8 mouse cellular contexts compared by ENCODE assay signal in genomic region chr8:95331720-95332436, GRCm38 (mm10). TPM values are rescaled to one million over a fixed set of nuclear protein-coding genes. Genes with fewer than 3 reads are reported as not detected.
DNase-seq lines count a peak whose midpoint lies in the region; ATAC-seq and TF ChIP-seq lines count a peak whose summit lies in the region.

TSS of gene Zfp319 (minus strand) at chr8:95331950.
TSS of gene Usb1 (plus strand) at chr8:95332284.

- no peaks in the 10 kb centered on the region for H3K9me3 ChIP-seq in forebrain, embryonic 11.5 days (ENCODE audit: control insufficient read depth, low read length)
- no peaks in the 10 kb centered on the region for H3K9me3 ChIP-seq in heart, postnatal 0 days (replicated peaks; ENCODE audit: control insufficient read depth, low read length)
- H3K9me3 ChIP-seq in liver, embryonic 16.5 days (replicated peaks; ENCODE audit: control insufficient read depth, low read length), result no peaks in the 10 kb centered on the region
- H3K9me3 ChIP-seq in neural tube, embryonic 13.5 days, result no peaks in the 10 kb centered on the region

- H3K4me3 ChIP-seq in forebrain, embryonic 11.5 days (ENCODE audit: low read depth, low read length), result peak within 1 kb of the TSS; percentile 69
- H3K4me3 ChIP-seq in heart, postnatal 0 days (ENCODE audit: low read depth, low read length), result peak within 1 kb of the TSS; percentile 89
- H3K4me3 ChIP-seq in liver, embryonic 16.5 days (ENCODE audit: low read depth, low read length), result peak within 1 kb of the TSS; percentile 77
- peak within 1 kb of the TSS; percentile 68 for H3K4me3 ChIP-seq in neural tube, embryonic 13.5 days
- peak within 1 kb of the TSS; percentile 93 for H3K4me3 ChIP-seq in testis, adult 2 months (ENCODE audit: control insufficient read depth, low read depth, low read length)

- H3K27ac ChIP-seq in forebrain, embryonic 11.5 days (ENCODE audit: low read depth, low read length), result peak within 1 kb of the TSS; percentile 93
- peak within 1 kb of the TSS; percentile 95 for H3K27ac ChIP-seq in heart, postnatal 0 days (ENCODE audit: low read depth)
- peak within 1 kb of the TSS; percentile 94 for H3K27ac ChIP-seq in liver, embryonic 16.5 days (ENCODE audit: low read length)
- H3K27ac ChIP-seq in neural tube, embryonic 13.5 days (replicated peaks), result peak within 1 kb of the TSS; percentile 93
- H3K27ac ChIP-seq in testis, adult 2 months (ENCODE audit: control insufficient read depth, insufficient read depth, low read depth, low read length), result peak within 1 kb of the TSS; percentile 90

- H3K36me3 ChIP-seq in forebrain, embryonic 11.5 days (ENCODE audit: control insufficient read depth, insufficient read depth, low read length), result peaks cover 17% of the 10 kb centered on the region
- peaks cover 47% of the 10 kb centered on the region for H3K36me3 ChIP-seq in heart, postnatal 0 days (replicated peaks; ENCODE audit: control insufficient read depth, insufficient read depth, low read length)
- peaks cover 18% of the 10 kb centered on the region for H3K36me3 ChIP-seq in liver, embryonic 16.5 days (ENCODE audit: control insufficient read depth, insufficient read depth)
- peaks cover 48% of the 10 kb centered on the region for H3K36me3 ChIP-seq in neural tube, embryonic 13.5 days
- H3K36me3 ChIP-seq in testis, adult 2 months (ENCODE audit: control insufficient read depth, insufficient read depth, low read length), result no peaks in the 10 kb centered on the region; the same call in 1 of the 2 replicates

- TF ChIP-seq EP300 in heart, postnatal 0 days (IDR thresholded peaks at IDR 0.05; ENCODE audit: low read depth), result 0 out of 2 replicates have a peak, but pooled peaks have one; percentile 65

- TF ChIP-seq POLR2A in testis, adult 2 months (IDR thresholded peaks at IDR 0.05; ENCODE audit: control insufficient read depth, low read depth, low read length), result peak; percentile 75

- under 1% methylated on average over 79 of the region's 80 CpGs for WGBS in forebrain, embryonic 11.5 days
- WGBS in heart, postnatal 0 days, result under 1% methylated on average over 67 of the region's 80 CpGs
- WGBS in liver, embryonic 16.5 days (ENCODE audit: insufficient replicate concordance), result under 1% methylated on average over 68 of the region's 80 CpGs
- under 1% methylated on average over 78 of the region's 80 CpGs for WGBS in neural tube, embryonic 13.5 days

- DNase-seq in CD8-positive naive resting alpha-beta T cell, adult 2 months (ENCODE audit: low read depth in 2 of 2, low spot score in 2 of 2), result peak; percentile 95 to 97
- DNase-seq in c-Kit-positive CD71-negative TER-119-negative erythroid progenitor cells, embryonic 14.5 days (ENCODE audit: low read depth), result peak; percentile 89
- peak; percentile 97 for DNase-seq in forebrain, embryonic 11.5 days (ENCODE audit: low spot score)
- peak; percentile 89 for DNase-seq in heart, postnatal 0 days (ENCODE audit: low spot score)
- DNase-seq in kidney, postnatal 4 days, result peak; percentile 97 to 98

- H3K9ac ChIP-seq in forebrain, embryonic 11.5 days (ENCODE audit: low read length), result peak within 1 kb of the TSS; percentile 94
- peak within 1 kb of the TSS; percentile 86 for H3K9ac ChIP-seq in heart, postnatal 0 days (replicated peaks; ENCODE audit: low read depth, low read length)
- peak within 1 kb of the TSS; percentile 78 for H3K9ac ChIP-seq in liver, embryonic 16.5 days (ENCODE audit: low read depth, low read length)
- peak within 1 kb of the TSS; percentile 86 for H3K9ac ChIP-seq in neural tube, embryonic 13.5 days

- ATAC-seq in forebrain, embryonic 11.5 days (replicated peaks; ENCODE audit: low FRiP score), result peak; percentile 93
- peak; percentile 94 for ATAC-seq in heart, postnatal 0 days (ENCODE audit: insufficient read depth, low read depth)
- ATAC-seq in liver, embryonic 16.5 days (ENCODE audit: low read depth), result peak; percentile 91
- ATAC-seq in neural tube, embryonic 13.5 days (ENCODE audit: low read depth), result peak; percentile 94

- no peaks in the 10 kb centered on the region; the same call in 1 of the 2 replicates for H3K4me1 ChIP-seq in forebrain, embryonic 11.5 days (replicated peaks; ENCODE audit: control insufficient read depth, insufficient read depth, low read length)
- peaks cover 9% of the 10 kb centered on the region; the same call in 1 of the 2 replicates for H3K4me1 ChIP-seq in heart, postnatal 0 days (ENCODE audit: control insufficient read depth, insufficient read depth)
- H3K4me1 ChIP-seq in liver, embryonic 16.5 days (ENCODE audit: control insufficient read depth, low read depth, low read length), result peaks cover 21% of the 10 kb centered on the region
- peaks cover 46% of the 10 kb centered on the region for H3K4me1 ChIP-seq in neural tube, embryonic 13.5 days (replicated peaks)
- peaks cover 3% of the 10 kb centered on the region; the same call in 1 of the 2 replicates for H3K4me1 ChIP-seq in testis, adult 2 months (ENCODE audit: control insufficient read depth, insufficient read depth, low read length)

- no peaks in the 10 kb centered on the region for H3K27me3 ChIP-seq in forebrain, embryonic 11.5 days (ENCODE audit: control insufficient read depth, insufficient read depth, low read length)
- H3K27me3 ChIP-seq in heart, postnatal 0 days (ENCODE audit: control insufficient read depth, insufficient read depth, low read length), result no peaks in the 10 kb centered on the region
- no peaks in the 10 kb centered on the region for H3K27me3 ChIP-seq in liver, embryonic 16.5 days (ENCODE audit: control insufficient read depth, insufficient read depth, low read depth, low read length)
- no peaks in the 10 kb centered on the region for H3K27me3 ChIP-seq in neural tube, embryonic 13.5 days
- H3K27me3 ChIP-seq in testis, adult 2 months (ENCODE audit: control insufficient read depth, insufficient read depth, low read length), result no peaks in the 10 kb centered on the region

- TF ChIP-seq CTCF in heart, postnatal 0 days (IDR thresholded peaks at IDR 0.05; ENCODE audit: low read depth), result peak; percentile 61
- TF ChIP-seq CTCF in testis, adult 2 months (IDR thresholded peaks at IDR 0.05; ENCODE audit: control insufficient read depth, insufficient read depth, insufficient replicate concordance, low read depth, low read length), result peak; percentile 44; the same call in 1 of the 2 replicates

- H3K4me2 ChIP-seq in forebrain, embryonic 11.5 days (ENCODE audit: low read depth, low read length, severe bottlenecking), result peak within 1 kb of the TSS; percentile 85
- H3K4me2 ChIP-seq in heart, postnatal 0 days (ENCODE audit: low read depth, low read length), result peak within 1 kb of the TSS; percentile 84
- H3K4me2 ChIP-seq in liver, embryonic 16.5 days (ENCODE audit: low read depth, low read length), result peak within 1 kb of the TSS; percentile 94
- H3K4me2 ChIP-seq in neural tube, embryonic 13.5 days, result peak within 1 kb of the TSS; percentile 94

RNA-seq across cellular contexts. Expression of gene Zfp319, which starts in this region (rescaled TPM):
- polyA plus RNA-seq in forebrain, embryonic 11.5 days (2014; fragmentation: Nextera tagmentation; extraction: Ambion mirVana), result 14.6 and 15.0 TPM in 2 replicates
- 7.0 and 7.8 TPM in 2 replicates for total RNA-seq in heart, postnatal 0 days (2014; rRNA removed; ENCODE audit: low replicate concordance)
- 3.0 and 3.6 TPM in 2 replicates for polyA plus RNA-seq in heart, postnatal 0 days (2015; fragmentation: Nextera tagmentation; extraction: Ambion mirVana)
- 0.88 and 1.2 TPM in 2 replicates for polyA plus RNA-seq in liver, embryonic 16.5 days (2015; fragmentation: Nextera tagmentation; extraction: Ambion mirVana)
- 15.4 and 16.0 TPM in 2 replicates for polyA plus RNA-seq in neural tube, embryonic 13.5 days (2015; fragmentation: Nextera tagmentation; extraction: Ambion mirVana)
- polyA plus RNA-seq in testis, adult 2 months (2012; rRNA removed), result 3.9 and 4.0 TPM in 2 replicates

RNA-seq across cellular contexts. Expression of gene Usb1, which starts in this region (rescaled TPM):
- polyA plus RNA-seq in forebrain, embryonic 11.5 days (2014; fragmentation: Nextera tagmentation; extraction: Ambion mirVana), result 43.1 and 46.5 TPM in 2 replicates
- total RNA-seq in heart, postnatal 0 days (2014; rRNA removed; ENCODE audit: low replicate concordance), result 37.3 and 49.0 TPM in 2 replicates
- 28.8 and 29.6 TPM in 2 replicates for polyA plus RNA-seq in heart, postnatal 0 days (2015; fragmentation: Nextera tagmentation; extraction: Ambion mirVana)
- 9.9 and 10.7 TPM in 2 replicates for polyA plus RNA-seq in liver, embryonic 16.5 days (2015; fragmentation: Nextera tagmentation; extraction: Ambion mirVana)
- polyA plus RNA-seq in neural tube, embryonic 13.5 days (2015; fragmentation: Nextera tagmentation; extraction: Ambion mirVana), result 34.3 and 35.5 TPM in 2 replicates
- 33.1 and 34.0 TPM in 2 replicates for polyA plus RNA-seq in testis, adult 2 months (2012; rRNA removed)

Comparison
In these comparisons a context has a peak if more than half of its experiments do, and no peak if none do; other contexts are left out.
1. Peak in every context shown above with its lines: DNase-seq, ATAC-seq, H3K4me3 ChIP-seq and H3K27ac ChIP-seq.